Comparison of ENCODE assay signal across 23 mouse cellular contexts in the genomic region with DNA sequence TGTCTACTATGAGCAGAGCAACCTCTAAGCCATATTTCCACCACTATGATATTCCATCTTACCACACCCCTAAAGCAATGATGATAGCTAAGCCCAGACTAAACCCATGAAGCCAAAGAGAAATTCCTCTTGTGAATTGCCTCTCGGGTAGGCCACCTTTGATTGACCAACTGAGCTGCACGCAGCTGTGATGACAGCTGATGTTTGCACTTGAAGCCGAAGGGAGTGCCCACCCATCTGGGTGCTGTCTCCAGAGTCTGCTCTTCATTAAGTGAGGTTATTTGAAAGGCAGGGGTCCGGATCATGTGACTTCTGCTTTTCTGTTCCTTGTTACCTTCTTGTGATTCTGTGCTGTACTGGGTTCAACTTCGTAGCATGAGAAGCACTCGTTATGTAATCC. TPM values are rescaled to one million over a fixed set of nuclear protein-coding genes. Genes with fewer than 3 reads are reported as not detected.
DNase-seq lines count a peak whose midpoint lies in the region; ATAC-seq and TF ChIP-seq lines count a peak whose summit lies in the region.
"Had no signal": no experiment of that assay in that cellular context is flagged by ENCODE, and none has a peak within 500 bp of the region (broad histone marks: within the 10 kb centered on the region; RNA-seq: fewer than 3 reads in every experiment).

No protein-coding gene starts in this region.

- no peak for TF ChIP-seq POLR2A in myocyte (IDR thresholded peaks at IDR 0.05; ENCODE audit: insufficient read length, low read depth)

- H3K9me3 ChIP-seq in embryonic facial prominence, embryonic 14.5 days (ENCODE audit: control insufficient read depth, low read length): no peaks in the 10 kb centered on the region
- no peaks in the 10 kb centered on the region for H3K9me3 ChIP-seq in embryonic facial prominence, embryonic 10.5 days
- no peaks in the 10 kb centered on the region for H3K9me3 ChIP-seq in heart, embryonic 10.5 days
- H3K9me3 ChIP-seq: G1E had no signal

- no peaks in the 10 kb centered on the region for H3K79me2 ChIP-seq in myocyte (ENCODE audit: control insufficient read depth, insufficient read depth)

- no peak overlapping the region for H3K9ac ChIP-seq in embryonic facial prominence, embryonic 14.5 days (ENCODE audit: low read depth, low read length)

- H3K4me3 ChIP-seq in embryonic facial prominence, embryonic 14.5 days (ENCODE audit: low read depth, low read length): no peak overlapping the region
- H3K4me3 ChIP-seq in embryonic facial prominence, embryonic 10.5 days: no peak overlapping the region
- H3K4me3 ChIP-seq in heart, embryonic 10.5 days: no peak overlapping the region
- H3K4me3 ChIP-seq in myocyte: no peak overlapping the region

- no peaks in the 10 kb centered on the region for H3K36me3 ChIP-seq in embryonic facial prominence, embryonic 14.5 days (ENCODE audit: control insufficient read depth, insufficient read depth, low read length)
- no peaks in the 10 kb centered on the region for H3K36me3 ChIP-seq in embryonic facial prominence, embryonic 10.5 days (replicated peaks)
- no peaks in the 10 kb centered on the region for H3K36me3 ChIP-seq in heart, embryonic 10.5 days
- H3K36me3 ChIP-seq in myocyte (ENCODE audit: control insufficient read depth, insufficient read depth): no peaks in the 10 kb centered on the region
- H3K36me3 ChIP-seq: G1E had no signal

- no peak for ATAC-seq in embryonic facial prominence, embryonic 14.5 days (ENCODE audit: low read depth)
- ATAC-seq: activated CD4-positive, CD25-positive, alpha-beta regulatory T cell, adult 4 months; CD4-positive, CD25-positive, alpha-beta regulatory T cell, adult 4 months; Patski had no signal

- no peak overlapping the region for H3K27ac ChIP-seq in embryonic facial prominence, embryonic 14.5 days (replicated peaks; ENCODE audit: low read depth, low read length)
- no peak overlapping the region for H3K27ac ChIP-seq in embryonic facial prominence, embryonic 10.5 days (replicated peaks)
- no peak overlapping the region for H3K27ac ChIP-seq in heart, embryonic 10.5 days

- H3K27me3 ChIP-seq in embryonic facial prominence, embryonic 14.5 days (replicated peaks; ENCODE audit: control insufficient read depth, insufficient read depth, low read length): no peaks in the 10 kb centered on the region
- H3K27me3 ChIP-seq in embryonic facial prominence, embryonic 10.5 days (replicated peaks; ENCODE audit: low read depth, poor library complexity, severe bottlenecking): no peaks in the 10 kb centered on the region
- no peaks in the 10 kb centered on the region for H3K27me3 ChIP-seq in heart, embryonic 10.5 days (ENCODE audit: insufficient read depth, poor library complexity, severe bottlenecking)
- H3K27me3 ChIP-seq in myocyte (ENCODE audit: control insufficient read depth, insufficient read depth, insufficient read length): no peaks in the 10 kb centered on the region
- H3K27me3 ChIP-seq: CH12.LX had no signal

- no peak overlapping the region for H3K4me2 ChIP-seq in embryonic facial prominence, embryonic 14.5 days (ENCODE audit: low read depth, low read length)
- no peak overlapping the region for H3K4me2 ChIP-seq in myocyte (ENCODE audit: low read depth)

- H3ac ChIP-seq in myocyte (ENCODE audit: control insufficient read depth, insufficient read length): no peak overlapping the region

- DNase-seq in embryonic facial prominence, embryonic 14.5 days (ENCODE audit: low spot score): peak; percentile 2
- DNase-seq in embryonic facial prominence, embryonic 10.5 days (ENCODE audit: low spot score): no peak
- peak; percentile 37 for DNase-seq in heart, adult 11 months
- DNase-seq in heart, embryonic 10.5 days (ENCODE audit: low spot score): no peak
- no peak for DNase-seq in embryo, embryonic 10 days (ENCODE audit: low spot score)
- DNase-seq: adrenal gland, adult 2 months; adrenal gland, adult 8-10 months; adrenal gland, postnatal 10 days; adrenal gland, postnatal 14 days; adrenal gland, postnatal 25 days; adrenal gland, postnatal 36 days; B cell, adult 2 months; cerebellum, adult 11 months; cerebellum, adult 11-12 months; cerebellum, adult 18-20 months had no signal

- 41% methylated on average over 6 of the region's 6 CpGs for whole genome bisulfite sequencing in embryonic facial prominence, embryonic 14.5 days
- WGBS in embryonic facial prominence, embryonic 10.5 days: 61% methylated on average over 6 of the region's 6 CpGs
- WGBS in heart, embryonic 10.5 days: 71% methylated on average over 6 of the region's 6 CpGs

- no peaks in the 10 kb centered on the region for H3K4me1 ChIP-seq in embryonic facial prominence, embryonic 14.5 days (ENCODE audit: control insufficient read depth, insufficient read depth, low read length)
- 0 out of 2 replicates have a peak, but pooled peaks cover 3% of the 10 kb centered on the region for H3K4me1 ChIP-seq in embryonic facial prominence, embryonic 10.5 days
- no peaks in the 10 kb centered on the region for H3K4me1 ChIP-seq in heart, embryonic 10.5 days

TF ChIP-seq in myocyte, 11 proteins besides CTCF, POLR2A, EP300 and RAD21:
- TF ChIP-seq E2F4 (IDR thresholded peaks at IDR 0.05; ENCODE audit: insufficient read depth) (no peak), CEBPB (IDR thresholded peaks at IDR 0.05; ENCODE audit: insufficient read depth, poor library complexity, severe bottlenecking) (no peak), MYOD1 (IDR thresholded peaks at IDR 0.05; ENCODE audit: control insufficient read depth in 1 of 3, insufficient read length in 2 of 3, low read depth in 2 of 3) (peak in 2 of 3 experiments; percentile 74 to 76), TCF12 (IDR thresholded peaks at IDR 0.05; ENCODE audit: insufficient read depth, poor library complexity, severe bottlenecking) (no peak), REST (IDR thresholded peaks at IDR 0.05; ENCODE audit: insufficient read depth, insufficient read length) (no peak), SRF (IDR thresholded peaks at IDR 0.05; ENCODE audit: control insufficient read depth, insufficient read length, low read depth) (no peak), MYOG (IDR thresholded peaks at IDR 0.05; ENCODE audit: control insufficient read depth in 1 of 3, insufficient read depth in 1 of 3, insufficient read length in 2 of 3, low read depth in 2 of 3) (peak in 1 of 3 experiments; percentile 60)

RNA-seq across cellular contexts. Expression of a gene that starts 10.7 kb away (rescaled TPM):
- not detected in 2 replicates for polyA plus RNA-seq in embryonic facial prominence, embryonic 14.5 days (2014; fragmentation: Nextera tagmentation; extraction: Ambion mirVana)
- polyA plus RNA-seq in embryonic facial prominence, embryonic 10.5 days (2016; fragmentation: Nextera tagmentation; extraction: Ambion mirVana): not detected in 2 replicates
- polyA plus RNA-seq in heart, embryonic 10.5 days (2016; fragmentation: Nextera tagmentation; extraction: Ambion mirVana): 0.05 and 1.4 TPM in 2 replicates
- polyA plus RNA-seq in myocyte (2012; fragmentation: generic; extraction: Trizol): not detected
- polyA plus RNA-seq: activated CD4-positive, CD25-positive, alpha-beta regulatory T cell, adult 4 months; brain, embryonic 14.5 days; C2C12; CD4-positive, CD25-positive, alpha-beta regulatory T cell, adult 4 months; G1E; Patski had no signal

RNA-seq across cellular contexts. Expression of a gene that starts 45.6 kb away (rescaled TPM):
- 218 and 247 TPM in 2 replicates for polyA plus RNA-seq in embryonic facial prominence, embryonic 14.5 days (2014; fragmentation: Nextera tagmentation; extraction: Ambion mirVana)
- 545 and 577 TPM in 2 replicates for polyA plus RNA-seq in embryonic facial prominence, embryonic 10.5 days (2016; fragmentation: Nextera tagmentation; extraction: Ambion mirVana)
- polyA plus RNA-seq in heart, embryonic 10.5 days (2016; fragmentation: Nextera tagmentation; extraction: Ambion mirVana): 470 and 619 TPM in 2 replicates
- 52.1 TPM for polyA plus RNA-seq in myocyte (2012; fragmentation: generic; extraction: Trizol)
- polyA plus RNA-seq: G1E had no signal

RNA-seq across cellular contexts. Expression of a gene that starts 49.0 kb away (rescaled TPM):
- 1.1 TPM in 2 replicates for polyA plus RNA-seq in embryonic facial prominence, embryonic 14.5 days (2014; fragmentation: Nextera tagmentation; extraction: Ambion mirVana)
- 1.1 TPM in 2 replicates for polyA plus RNA-seq in embryonic facial prominence, embryonic 10.5 days (2016; fragmentation: Nextera tagmentation; extraction: Ambion mirVana)
- 0.52 and 0.83 TPM in 2 replicates for polyA plus RNA-seq in heart, embryonic 10.5 days (2016; fragmentation: Nextera tagmentation; extraction: Ambion mirVana)
- polyA plus RNA-seq in myocyte (2012; fragmentation: generic; extraction: Trizol): 0.19 TPM
- polyA plus RNA-seq: G1E had no signal

Comparison
In these comparisons a context has a peak if more than half of its experiments do, and no peak if none do; other contexts are left out.
1. DNase-seq: peak in embryonic facial prominence, embryonic 14.5 days (single experiment) and heart, adult 11 months (single experiment); none in embryonic facial prominence, embryonic 10.5 days (single experiment), heart, embryonic 10.5 days (single experiment) and embryo, embryonic 10 days (single experiment).